Mouse (Mus musculus): Measurements from ENCODE around the gene Entr1.

GRCm38 (mm10) chr2:26338302-26339203, 50.6 kb downstream of the Entr1 start:
- TF ChIP-seq CTCF (IDR thresholded peaks at IDR 0.05; ENCODE audit: low read depth) (no peak), EP300 (optimal IDR thresholded peaks at IDR 0.05) (no peak)

All from stomach, postnatal 0 days (tissue).